Mouse (Mus musculus): ENCODE data around the gene Dbx2. TPM values are rescaled to one million over a fixed set of nuclear protein-coding genes. Genes with fewer than 3 reads are reported as not detected.
A peak's percentile ranks its signal among the peaks of the same experiment; 100 is the strongest.

The Dbx2 gene
- total RNA-seq (2021): 10 to 100 TPM; 19.9 to 22.2 TPM

GRCm38 (mm10) chr15:95655860-95656259, at the start of gene Dbx2:
Gene Dbx2 (minus strand): TSS chr15:95655960.
- DNase-seq (ENCODE audit: low spot score in 2 of 2): no peak
- intact Hi-C loops (cut with DNase I): no loop called here

GRCm38 (mm10) chr15:95702206-95702605, 46.4 kb upstream of the Dbx2 start:
- intact Hi-C loops (cut with DNase I): no loop called here

GRCm38 (mm10) chr15:95701573-95701972, 45.8 kb upstream of the Dbx2 start:
- DNase-seq (ENCODE audit: low spot score in 2 of 2): no peak
- intact Hi-C loops (cut with DNase I): no loop called here

More at GRCm38 (mm10) chr15:95702206-95702605, 46.4 kb upstream of the Dbx2 start:
- DNase-seq (ENCODE audit: low spot score in 2 of 2): no peak

GRCm38 (mm10) chr15:95699371-95699770, 43.6 kb upstream of the Dbx2 start:
- intact Hi-C loops (cut with DNase I): no loop called here
- DNase-seq (ENCODE audit: low spot score in 2 of 2): no peak

GRCm38 (mm10) chr15:95693759-95694158, 38.0 kb upstream of the Dbx2 start:
- intact Hi-C loops (cut with DNase I): loop anchor here (5.0 kb wide), 1 partner anchor 91 kb away; no protein-coding TSS in a partner anchor
- DNase-seq (ENCODE audit: low spot score in 2 of 2): peak; percentile 5 to 15

GRCm38 (mm10) chr15:95691594-95691993, 35.8 kb upstream of the Dbx2 start:
- DNase-seq (ENCODE audit: low spot score in 2 of 2): no peak
- intact Hi-C loops (cut with DNase I): loop anchor here (5.0 kb wide), 1 partner anchor 89 kb away; no protein-coding TSS in a partner anchor

- DNase-seq (ENCODE audit: low spot score in 2 of 2): no peak
- intact Hi-C loops (cut with DNase I): loop anchor here (5.0 kb wide), 1 partner anchor 89 kb away; no protein-coding TSS in a partner anchor
Observed at GRCm38 (mm10) chr15:95691129-95691528, 35.4 kb upstream of the Dbx2 start.

GRCm38 (mm10) chr15:95682620-95683019, 26.9 kb upstream of the Dbx2 start:
- no peak for DNase-seq (ENCODE audit: low spot score in 2 of 2)
- intact Hi-C loops (cut with DNase I): no loop called here

GRCm38 (mm10) chr15:95675645-95676044, 19.9 kb upstream of the Dbx2 start:
- intact Hi-C loops (cut with DNase I): no loop called here
- DNase-seq (ENCODE audit: low spot score in 2 of 2): no peak

- intact Hi-C loops (cut with DNase I): no loop called here
- peak; percentile 23 to 28 for DNase-seq (ENCODE audit: low spot score in 2 of 2)
Observed at GRCm38 (mm10) chr15:95675176-95675575, 19.4 kb upstream of the Dbx2 start.

- DNase-seq (ENCODE audit: low spot score in 2 of 2): peak; percentile 33 to 38
- intact Hi-C loops (cut with DNase I): no loop called here
Observed at GRCm38 (mm10) chr15:95667209-95667608, 11.4 kb upstream of the Dbx2 start.

- DNase-seq (ENCODE audit: low spot score in 2 of 2): no peak
- intact Hi-C loops (cut with DNase I): no loop called here
Observed at GRCm38 (mm10) chr15:95665002-95665401, 9.2 kb upstream of the Dbx2 start.

- intact Hi-C loops (cut with DNase I): no loop called here
- no peak for DNase-seq (ENCODE audit: low spot score in 2 of 2)
Observed at GRCm38 (mm10) chr15:95661718-95662117, 6.0 kb upstream of the Dbx2 start.

GRCm38 (mm10) chr15:95660368-95660767, 4.6 kb upstream of the Dbx2 start:
- no peak for DNase-seq (ENCODE audit: low spot score in 2 of 2)
- intact Hi-C loops (cut with DNase I): no loop called here

- peak; percentile 14 to 15 for DNase-seq (ENCODE audit: low spot score in 2 of 2)
- intact Hi-C loops (cut with DNase I): no loop called here
Observed at GRCm38 (mm10) chr15:95654211-95654897, 1.4 kb downstream of the Dbx2 start.

GRCm38 (mm10) chr15:95653812-95654210, 1.9 kb downstream of the Dbx2 start:
- intact Hi-C loops (cut with DNase I): no loop called here

GRCm38 (mm10) chr15:95652898-95653707, 2.7 kb downstream of the Dbx2 start:
- intact Hi-C loops (cut with DNase I): no loop called here
- no peak for DNase-seq (ENCODE audit: low spot score in 2 of 2)

More at GRCm38 (mm10) chr15:95653812-95654210, 1.9 kb downstream of the Dbx2 start:
- DNase-seq (ENCODE audit: low spot score in 2 of 2): no peak

- intact Hi-C loops (cut with DNase I): no loop called here
- no peak for DNase-seq (ENCODE audit: low spot score in 2 of 2)
Observed at GRCm38 (mm10) chr15:95651824-95652223, 3.9 kb downstream of the Dbx2 start.

GRCm38 (mm10) chr15:95643505-95644029, 12.2 kb downstream of the Dbx2 start:
- DNase-seq (ENCODE audit: low spot score in 2 of 2): no peak
- intact Hi-C loops (cut with DNase I): no loop called here

GRCm38 (mm10) chr15:95640347-95640746, 15.4 kb downstream of the Dbx2 start:
- no peak for DNase-seq (ENCODE audit: low spot score in 2 of 2)
- intact Hi-C loops (cut with DNase I): no loop called here

GRCm38 (mm10) chr15:95639829-95640134, 16.0 kb downstream of the Dbx2 start:
- DNase-seq (ENCODE audit: low spot score in 2 of 2): no peak
- intact Hi-C loops (cut with DNase I): no loop called here
